ENCODE assay signal across 14 mouse cellular contexts in the genomic region with DNA sequence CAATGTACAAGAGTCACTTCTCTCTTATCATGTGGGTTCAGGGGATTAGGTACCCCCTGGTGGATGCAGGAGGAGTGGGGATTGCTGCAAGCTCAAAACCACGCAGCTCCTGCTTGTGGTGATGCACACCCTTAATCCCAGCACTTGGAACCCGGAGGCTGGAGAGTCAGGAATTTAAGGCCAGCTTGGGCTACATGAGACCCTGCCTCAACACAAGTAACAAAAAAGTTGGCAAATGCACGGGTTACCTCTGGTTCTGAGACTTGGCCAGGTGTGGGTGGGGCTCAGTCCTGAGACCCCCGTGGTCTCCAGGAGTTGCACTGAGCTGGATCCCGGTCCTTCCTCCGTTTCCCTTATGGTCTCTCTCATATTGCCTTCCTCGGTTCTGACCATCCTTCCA. TPM values are rescaled to one million over a fixed set of nuclear protein-coding genes. Genes with fewer than 3 reads are reported as not detected.
DNase-seq lines count a peak whose midpoint lies in the region; ATAC-seq and TF ChIP-seq lines count a peak whose summit lies in the region.
"Had no signal": no experiment of that assay in that cellular context is flagged by ENCODE, and none has a peak within 500 bp of the region (broad histone marks: within the 10 kb centered on the region; RNA-seq: fewer than 3 reads in every experiment).

No protein-coding gene starts in this region.

- H3K9me3 ChIP-seq in forebrain, postnatal 0 days (ENCODE audit: low read length), result no peaks in the 10 kb centered on the region
- H3K9me3 ChIP-seq in forebrain, embryonic 12.5 days, result no peaks in the 10 kb centered on the region
- H3K9me3 ChIP-seq in E14TG2a.4 (ENCODE audit: low read length), result no peaks in the 10 kb centered on the region
- no peaks in the 10 kb centered on the region for H3K9me3 ChIP-seq in intestine, postnatal 0 days (ENCODE audit: control insufficient read depth)

- no peak overlapping the region for H3K9ac ChIP-seq in forebrain, postnatal 0 days
- H3K9ac ChIP-seq in forebrain, embryonic 12.5 days, result no peak overlapping the region
- no peak overlapping the region for H3K9ac ChIP-seq in intestine, postnatal 0 days (ENCODE audit: low read depth, low read length)

- H3K36me3 ChIP-seq in forebrain, postnatal 0 days (ENCODE audit: insufficient read depth), result no peaks in the 10 kb centered on the region
- no peaks in the 10 kb centered on the region for H3K36me3 ChIP-seq in forebrain, embryonic 12.5 days (replicated peaks)
- H3K36me3 ChIP-seq in E14TG2a.4 (ENCODE audit: insufficient read depth, low read length), result peaks cover 19% of the 10 kb centered on the region
- peaks cover 5% of the 10 kb centered on the region; the same call in 1 of the 2 replicates for H3K36me3 ChIP-seq in intestine, postnatal 0 days (ENCODE audit: control insufficient read depth, insufficient read depth)

- ATAC-seq in forebrain, postnatal 0 days, result no peak
- ATAC-seq in forebrain, embryonic 12.5 days (ENCODE audit: low FRiP score), result no peak
- no peak for ATAC-seq in intestine, postnatal 0 days
- ATAC-seq: inflammation-experienced regulatory T-cells, adult 6 months; Patski had no signal

- no peak overlapping the region for H3K4me2 ChIP-seq in forebrain, postnatal 0 days (ENCODE audit: low read depth)
- H3K4me2 ChIP-seq in forebrain, embryonic 12.5 days, result no peak overlapping the region
- no peak overlapping the region for H3K4me2 ChIP-seq in intestine, postnatal 0 days (replicated peaks; ENCODE audit: low read depth)
- H3K4me2 ChIP-seq: midbrain, embryonic 11.5 days had no signal

- WGBS in forebrain, postnatal 0 days, result 75% methylated on average over 7 of the region's 7 CpGs
- WGBS in forebrain, embryonic 12.5 days, result 80% methylated on average over 7 of the region's 7 CpGs
- 80% methylated on average over 7 of the region's 7 CpGs for WGBS in intestine, postnatal 0 days

- no peak overlapping the region for H3K27ac ChIP-seq in forebrain, postnatal 0 days (ENCODE audit: low read depth, low read length)
- no peak overlapping the region for H3K27ac ChIP-seq in forebrain, embryonic 12.5 days
- no peak overlapping the region; the same call in 1 of the 2 replicates for H3K27ac ChIP-seq in layer of hippocampus, adult 2 months
- no peak overlapping the region for H3K27ac ChIP-seq in intestine, postnatal 0 days (ENCODE audit: low read depth, low read length)

- peaks cover 10% of the 10 kb centered on the region for H3K27me3 ChIP-seq in forebrain, postnatal 0 days (ENCODE audit: insufficient read depth, low read length)
- peaks cover 22% of the 10 kb centered on the region for H3K27me3 ChIP-seq in forebrain, embryonic 12.5 days
- H3K27me3 ChIP-seq in E14TG2a.4 (ENCODE audit: insufficient read depth, low read length), result peaks cover 4% of the 10 kb centered on the region; the same call in 1 of the 2 replicates
- no peaks in the 10 kb centered on the region for H3K27me3 ChIP-seq in intestine, postnatal 0 days (replicated peaks; ENCODE audit: control insufficient read depth, insufficient read depth, low read length)
- H3K27me3 ChIP-seq: Patski had no signal

- TF ChIP-seq CTCF in forebrain, postnatal 0 days (IDR thresholded peaks at IDR 0.05; ENCODE audit: low read depth), result peak; percentile 25; the same call in 1 of the 2 replicates
- TF ChIP-seq CTCF in layer of hippocampus, adult 2 months (conservative IDR thresholded peaks at IDR 0.05), result 0 out of 2 replicates have a peak, but pooled peaks have one; percentile 14
- TF ChIP-seq CTCF in E14TG2a.4 (conservative IDR thresholded peaks at IDR 0.05; ENCODE audit: low read length), result no peak
- peak; percentile 40 for TF ChIP-seq CTCF in intestine, postnatal 0 days (IDR thresholded peaks at IDR 0.05; ENCODE audit: low read depth)

- H3K4me1 ChIP-seq in forebrain, postnatal 0 days (ENCODE audit: insufficient read depth), result peaks cover 3% of the 10 kb centered on the region; the same call in 1 of the 2 replicates
- peaks cover 31% of the 10 kb centered on the region for H3K4me1 ChIP-seq in forebrain, embryonic 12.5 days
- H3K4me1 ChIP-seq in E14TG2a.4 (replicated peaks; ENCODE audit: low read depth, low read length), result peaks cover 85% of the 10 kb centered on the region
- 0 out of 2 replicates have a peak, but pooled peaks cover 11% of the 10 kb centered on the region for H3K4me1 ChIP-seq in intestine, postnatal 0 days (replicated peaks; ENCODE audit: control insufficient read depth, insufficient read depth, low read length)

- H3K4me3 ChIP-seq in forebrain, postnatal 0 days (ENCODE audit: low read depth, low read length), result no peak overlapping the region
- no peak overlapping the region for H3K4me3 ChIP-seq in forebrain, embryonic 12.5 days (replicated peaks)
- H3K4me3 ChIP-seq in layer of hippocampus, adult 2 months, result no peak overlapping the region
- peak overlapping the region; percentile 85; the same call in 1 of the 2 replicates for H3K4me3 ChIP-seq in E14TG2a.4 (replicated peaks; ENCODE audit: low read length)
- no peak overlapping the region for H3K4me3 ChIP-seq in intestine, postnatal 0 days (ENCODE audit: low read depth, low read length)

- no peak for DNase-seq in forebrain, postnatal 0 days
- DNase-seq in layer of hippocampus, adult 2 months (ENCODE audit: low spot score in 2 of 2), result no peak
- DNase-seq in layer of hippocampus, adult 18-20 months (ENCODE audit: low spot score in 2 of 2), result no peak
- DNase-seq in right cerebral cortex, postnatal 25 days, result no peak
- no peak for DNase-seq in adrenal gland, postnatal 14 days
- DNase-seq: B cell, adult 2 months; cerebellum, adult 9-10 months; layer of hippocampus, postnatal 36 days had no signal

RNA-seq across cellular contexts. Expression of a gene that starts 4.5 kb away (rescaled TPM):
- 2.5 and 4.9 TPM in 2 replicates for total RNA-seq in forebrain, postnatal 0 days (2014; rRNA removed)
- polyA plus RNA-seq in forebrain, postnatal 0 days (2015; fragmentation: Nextera tagmentation; extraction: Ambion mirVana), result 1.6 and 2.0 TPM in 2 replicates
- 2.3 and 2.8 TPM in 2 replicates for polyA plus RNA-seq in forebrain, embryonic 12.5 days (2016; fragmentation: Nextera tagmentation; extraction: Ambion mirVana)
- 10 to 100 TPM in 1 of 2 experiments, 1 to 10 TPM in 1; 8.7 to 12.1 TPM for total RNA-seq in layer of hippocampus, adult 2 months (2021)
- 10 to 100 TPM in 1 of 2 experiments, 1 to 10 TPM in 1; 7.8 to 11.8 TPM for total RNA-seq in layer of hippocampus, adult 18-20 months (2021)
- 4.1 and 4.4 TPM in 2 replicates for polyA plus RNA-seq in intestine, postnatal 0 days (2015; fragmentation: Nextera tagmentation; extraction: Ambion mirVana)
- total RNA-seq in adrenal gland, postnatal 14 days (2021), result 33.5 and 35.6 TPM in 2 replicates

RNA-seq across cellular contexts. Expression of a gene that starts 12.0 kb away (rescaled TPM):
- 19.5 and 23.7 TPM in 2 replicates for total RNA-seq in forebrain, postnatal 0 days (2014; rRNA removed)
- 33.5 and 39.4 TPM in 2 replicates for polyA plus RNA-seq in forebrain, postnatal 0 days (2015; fragmentation: Nextera tagmentation; extraction: Ambion mirVana)
- 25.9 and 26.6 TPM in 2 replicates for polyA plus RNA-seq in forebrain, embryonic 12.5 days (2016; fragmentation: Nextera tagmentation; extraction: Ambion mirVana)
- total RNA-seq in layer of hippocampus, adult 2 months (2021), result 10 to 100 TPM; 62.6 to 66.0 TPM
- total RNA-seq in layer of hippocampus, adult 18-20 months (2021), result 10 to 100 TPM; 55.8 to 56.5 TPM
- polyA plus RNA-seq in intestine, postnatal 0 days (2015; fragmentation: Nextera tagmentation; extraction: Ambion mirVana), result 63.6 and 67.2 TPM in 2 replicates
- total RNA-seq in adrenal gland, postnatal 14 days (2021), result 63.6 and 70.5 TPM in 2 replicates

RNA-seq across cellular contexts. Expression of a gene that starts 39.1 kb away (rescaled TPM):
- not detected in 2 replicates for total RNA-seq in forebrain, postnatal 0 days (2014; rRNA removed)
- polyA plus RNA-seq in forebrain, postnatal 0 days (2015; fragmentation: Nextera tagmentation; extraction: Ambion mirVana), result not detected in 2 replicates
- not detected in 2 replicates for polyA plus RNA-seq in forebrain, embryonic 12.5 days (2016; fragmentation: Nextera tagmentation; extraction: Ambion mirVana)
- total RNA-seq in layer of hippocampus, adult 2 months (2021), result under 1 TPM in 1 of 2 experiments, not detected in 1; 0.31 TPM
- under 1 TPM; 0.33 to 0.69 TPM for total RNA-seq in layer of hippocampus, adult 18-20 months (2021)
- not detected in 2 replicates for polyA plus RNA-seq in intestine, postnatal 0 days (2015; fragmentation: Nextera tagmentation; extraction: Ambion mirVana)
- 3.5 and 28.1 TPM in 2 replicates for total RNA-seq in adrenal gland, postnatal 14 days (2021)
- total RNA-seq: layer of hippocampus, postnatal 36 days had no signal
- polyA plus RNA-seq: inflammation-experienced regulatory T-cells, adult 6 months; midbrain, embryonic 11.5 days had no signal

RNA-seq across cellular contexts. Expression of a gene that starts 42.8 kb away (rescaled TPM):
- total RNA-seq in forebrain, postnatal 0 days (2014; rRNA removed), result 1.3 and 3.0 TPM in 2 replicates
- polyA plus RNA-seq in forebrain, postnatal 0 days (2015; fragmentation: Nextera tagmentation; extraction: Ambion mirVana), result 2.3 and 3.1 TPM in 2 replicates
- polyA plus RNA-seq in forebrain, embryonic 12.5 days (2016; fragmentation: Nextera tagmentation; extraction: Ambion mirVana), result 4.5 and 5.1 TPM in 2 replicates
- 1 to 10 TPM; 7.9 to 8.5 TPM for total RNA-seq in layer of hippocampus, adult 2 months (2021)
- 1 to 10 TPM; 7.5 to 8.0 TPM for total RNA-seq in layer of hippocampus, adult 18-20 months (2021)
- 21.2 and 21.5 TPM in 2 replicates for polyA plus RNA-seq in intestine, postnatal 0 days (2015; fragmentation: Nextera tagmentation; extraction: Ambion mirVana)
- 43.0 and 43.7 TPM in 2 replicates for total RNA-seq in adrenal gland, postnatal 14 days (2021)
- polyA plus RNA-seq: inflammation-experienced regulatory T-cells, adult 6 months had no signal
